Mouse (Mus musculus) G1E (cell line): ENCODE data around the gene Jpt1. TPM values are rescaled to one million over a fixed set of nuclear protein-coding genes. Genes with fewer than 3 reads are reported as not detected.
"Not testable (repeated sequence)": the region's sequence is repeated elsewhere in the genome, so short reads cannot be mapped to it uniquely, and the experiment has no call there.

Experiments used
- ATAC-seq: 2 replicates; pipeline ENCODE4 v1.8.0; 2016; ENCODE audit warnings: mild to moderate bottlenecking; ENCODE audit not compliant: insufficient number of reproducible peaks, poor library complexity, low FRiP score, severe bottlenecking; ENCODE audit errors: extremely low read depth
- DNase-seq: peaks from one replicate; pipeline ENCODE4 v3.0.0; 2012; ENCODE audit warnings: low spot score
- H3K27me3 ChIP-seq: 2 replicates; pipeline ENCODE4 v1.6.1; 2012; ENCODE audit warnings: mild to moderate bottlenecking, low read length, inconsistent platforms; ENCODE audit not compliant: insufficient read depth
- H3K36me3 ChIP-seq: replicated peaks from 2 replicates; pipeline ENCODE3; 2012; ENCODE audit warnings: mild to moderate bottlenecking, inconsistent platforms
- H3K4me1 ChIP-seq: 2 replicates; pipeline ENCODE4 v1.6.1; 2012; ENCODE audit warnings: low read depth, low read length, inconsistent platforms, mixed read lengths; ENCODE audit not compliant: insufficient read depth
- H3K4me3 ChIP-seq: 2 replicates; pipeline ENCODE4 v1.5.1; 2012; ENCODE audit warnings: low read depth, mild to moderate bottlenecking, inconsistent platforms, low read length, moderate library complexity, mixed read lengths
- H3K9me3 ChIP-seq: replicated peaks from 2 replicates; pipeline ENCODE4 v1.6.1; 2012; ENCODE audit warnings: inconsistent platforms
- CTCF ChIP-seq: IDR thresholded peaks from 2 replicates; pipeline ENCODE4 v1.5.1; 2012; ENCODE audit warnings: low read depth, low read length, inconsistent platforms, mixed read lengths
- GATA1 ChIP-seq: IDR thresholded peaks from 2 replicates; pipeline ENCODE4 v1.6.1; 2012; ENCODE audit warnings: borderline replicate concordance, low read length, inconsistent platforms, mixed read lengths
- GATA2 ChIP-seq: IDR thresholded peaks from 2 replicates; pipeline ENCODE4 v1.6.1; 2012; ENCODE audit warnings: low read depth, low read length, inconsistent platforms, borderline replicate concordance
- POLR2AphosphoS5 ChIP-seq: IDR thresholded peaks from 2 replicates; pipeline ENCODE4 v1.6.1; 2012; ENCODE audit warnings: low read depth, low read length, inconsistent platforms; ENCODE audit not compliant: insufficient replicate concordance
- TAL1 ChIP-seq: conservative IDR thresholded peaks from 2 replicates; pipeline ENCODE4 v1.6.1; 2012; ENCODE audit warnings: low read depth, low read length, inconsistent platforms, mixed read lengths
- polyA plus RNA-seq: library from polyadenylated mRNA; stranded (reverse); fragments of >175 nt; gene quantifications from 2 replicates; pipeline ENCODE4 v1.2.3, GENCODE M21; 2012
- total RNA-seq, 2 experiments: library from RNA; stranded (forward) in 1 of 2; stranded (reverse) in 1 of 2; fragments of 200-1000 nt in 1 of 2; fragments of >200 nt in 1 of 2; fragmentation: Nextera tagmentation in 1 of 2; gene quantifications; 2 replicates each; pipeline ENCODE4 v1.2.3; 2014 to 2017

The Jpt1 gene
- total and polyA plus RNA-seq, 3 experiments: 186 to 222 (median 218) TPM

GRCm38 (mm10) chr11:115478296-115478938 is 35.8 kb downstream of the Jpt1 start:
- no peaks in the 10 kb centered on the region for H3K9me3 ChIP-seq
- H3K27me3 ChIP-seq: no peaks in the 10 kb centered on the region
- ATAC-seq: no peak
- no peak overlapping the region for H3K4me3 ChIP-seq
- H3K36me3 ChIP-seq: peaks cover 49% of the 10 kb centered on the region
- peaks cover 40% of the 10 kb centered on the region for H3K4me1 ChIP-seq
- TF ChIP-seq CTCF (no peak), GATA2 (no peak), GATA1 (no peak), TAL1 (no peak), POLR2AphosphoS5 (no peak)
- no peak for DNase-seq

GRCm38 (mm10) chr11:115477388-115477787 is 36.8 kb downstream of the Jpt1 start:
- DNase-seq, ATAC-seq, H3K27me3 ChIP-seq, H3K4me3 ChIP-seq, H3K9me3 ChIP-seq: not testable (repeated sequence)
- Histone ChIP-seq H3K4me1 (peaks cover 49% of the 10 kb centered on the region), H3K36me3 (peaks cover 42% of the 10 kb centered on the region)

GRCm38 (mm10) chr11:115476630-115477029 is 37.6 kb downstream of the Jpt1 start:
- H3K27me3 ChIP-seq, DNase-seq, ATAC-seq, H3K9me3 ChIP-seq: not testable (repeated sequence)
- peak overlapping the region; percentile 92; the same call in 1 of the 2 replicates for H3K4me3 ChIP-seq
- H3K36me3 ChIP-seq: peaks cover 38% of the 10 kb centered on the region
- peaks cover 53% of the 10 kb centered on the region for H3K4me1 ChIP-seq

GRCm38 (mm10) chr11:115475758-115476237 is 38.4 kb downstream of the Jpt1 start:
- no peak for ATAC-seq
- peaks cover 53% of the 10 kb centered on the region for H3K4me1 ChIP-seq

GRCm38 (mm10) chr11:115475025-115475757 is 39.0 kb downstream of the Jpt1 start, which contains the start of gene Armc7:
TSS of gene Armc7 (plus strand) at chr11:115475667.
- DNase-seq (peak; percentile 98), ATAC-seq (peak; percentile 99)
- peak within 1 kb of the TSS; percentile 92 for H3K4me3 ChIP-seq
- H3K36me3 ChIP-seq: peaks cover 26% of the 10 kb centered on the region
- H3K4me1 ChIP-seq: peaks cover 53% of the 10 kb centered on the region
- TF ChIP-seq GATA2: no peak
- no peak for TF ChIP-seq TAL1
- no peak for TF ChIP-seq POLR2AphosphoS5
- no peak for TF ChIP-seq GATA1
- no peak for TF ChIP-seq CTCF
- no peaks in the 10 kb centered on the region for H3K9me3 ChIP-seq
- H3K27me3 ChIP-seq: peaks cover 6% of the 10 kb centered on the region; the same call in 1 of the 2 replicates

More at GRCm38 (mm10) chr11:115475758-115476237, 38.4 kb downstream of the Jpt1 start:
- H3K4me3 ChIP-seq: peak overlapping the region; percentile 92
- no peak for DNase-seq
- H3K36me3 ChIP-seq: peaks cover 32% of the 10 kb centered on the region
- no peak for TF ChIP-seq POLR2AphosphoS5
- TF ChIP-seq GATA2: no peak
- no peak for TF ChIP-seq GATA1
- no peak for TF ChIP-seq CTCF
- no peak for TF ChIP-seq TAL1
- no peaks in the 10 kb centered on the region for H3K9me3 ChIP-seq
- peaks cover 6% of the 10 kb centered on the region; the same call in 1 of the 2 replicates for H3K27me3 ChIP-seq

GRCm38 (mm10) chr11:115473626-115474275 is 40.4 kb downstream of the Jpt1 start:
- Histone ChIP-seq H3K36me3 (peaks cover 11% of the 10 kb centered on the region), H3K9me3 (no peaks in the 10 kb centered on the region), H3K27me3 (peaks cover 15% of the 10 kb centered on the region), H3K4me1 (peaks cover 53% of the 10 kb centered on the region), H3K4me3 (no peak overlapping the region)
- DNase-seq: peak; percentile 85
- peak; percentile 35; the same call in 1 of the 2 replicates for ATAC-seq
- TF ChIP-seq CTCF: peak; percentile 99
- TF ChIP-seq GATA2: no peak
- no peak for TF ChIP-seq POLR2AphosphoS5
- TF ChIP-seq GATA1: no peak
